21 mouse cellular contexts compared by ENCODE assay signal in genomic region chr11:20524435-20524834, GRCm38 (mm10). TPM values are rescaled to one million over a fixed set of nuclear protein-coding genes. Genes with fewer than 3 reads are reported as not detected.
DNase-seq lines count a peak whose midpoint lies in the region; ATAC-seq and TF ChIP-seq lines count a peak whose summit lies in the region.
"Had no signal": no experiment of that assay in that cellular context is flagged by ENCODE, and none has a peak within 500 bp of the region (broad histone marks: within the 10 kb centered on the region; RNA-seq: fewer than 3 reads in every experiment).

No protein-coding gene starts in this region.

- TF ChIP-seq CTCF in intestine, postnatal 0 days (IDR thresholded peaks at IDR 0.05; ENCODE audit: low read depth) = 0 out of 2 replicates have a peak, but pooled peaks have one; percentile 7

- no peak overlapping the region for H3K9ac ChIP-seq in intestine, embryonic 15.5 days
- no peak overlapping the region for H3K9ac ChIP-seq in intestine, embryonic 16.5 days (ENCODE audit: low read depth, low read length)
- H3K9ac ChIP-seq in intestine, postnatal 0 days (ENCODE audit: low read depth, low read length) = no peak overlapping the region
- no peak overlapping the region for H3K9ac ChIP-seq in forebrain, embryonic 14.5 days (ENCODE audit: low read length)

- no peak overlapping the region for H3K4me2 ChIP-seq in intestine, embryonic 15.5 days (replicated peaks)
- H3K4me2 ChIP-seq in intestine, embryonic 16.5 days (ENCODE audit: low read depth, low read length) = no peak overlapping the region
- H3K4me2 ChIP-seq in intestine, postnatal 0 days (replicated peaks; ENCODE audit: low read depth) = no peak overlapping the region
- H3K4me2 ChIP-seq in forebrain, embryonic 14.5 days (ENCODE audit: low read length) = no peak overlapping the region

- H3K27ac ChIP-seq in intestine, embryonic 15.5 days = no peak overlapping the region
- H3K27ac ChIP-seq in intestine, embryonic 16.5 days (ENCODE audit: low read length) = no peak overlapping the region
- no peak overlapping the region for H3K27ac ChIP-seq in intestine, postnatal 0 days (ENCODE audit: low read depth, low read length)
- no peak overlapping the region for H3K27ac ChIP-seq in forebrain, embryonic 14.5 days (ENCODE audit: low read depth, low read length)

- no peaks in the 10 kb centered on the region for H3K9me3 ChIP-seq in intestine, embryonic 15.5 days
- H3K9me3 ChIP-seq in intestine, embryonic 16.5 days (ENCODE audit: control insufficient read depth, low read length) = no peaks in the 10 kb centered on the region
- H3K9me3 ChIP-seq in intestine, postnatal 0 days (ENCODE audit: control insufficient read depth) = no peaks in the 10 kb centered on the region
- H3K9me3 ChIP-seq in forebrain, embryonic 14.5 days (replicated peaks; ENCODE audit: control insufficient read depth, low read length) = no peaks in the 10 kb centered on the region
- H3K9me3 ChIP-seq: G1E had no signal

- WGBS in intestine, embryonic 15.5 days = 97% methylated on average over 1 of the region's 1 CpGs
- 95% methylated on average over 1 of the region's 1 CpGs for WGBS in intestine, embryonic 16.5 days
- WGBS in intestine, postnatal 0 days = 67% methylated on average over 1 of the region's 1 CpGs
- 91% methylated on average over 1 of the region's 1 CpGs for WGBS in forebrain, embryonic 14.5 days

- peak; percentile 69; the same call in 1 of the 2 replicates for ATAC-seq in intestine, embryonic 15.5 days
- ATAC-seq in intestine, embryonic 16.5 days = peak; percentile 83
- peak; percentile 70 for ATAC-seq in intestine, postnatal 0 days
- no peak for ATAC-seq in forebrain, embryonic 14.5 days
- ATAC-seq: activated CD4-positive, CD25-positive, alpha-beta regulatory T cell, adult 4 months; CD4-positive, CD25-positive, alpha-beta regulatory T cell, adult 4 months; Patski had no signal

- H3K4me1 ChIP-seq in intestine, embryonic 15.5 days (replicated peaks) = no peaks in the 10 kb centered on the region
- no peaks in the 10 kb centered on the region for H3K4me1 ChIP-seq in intestine, embryonic 16.5 days (ENCODE audit: control insufficient read depth, insufficient read depth, low read length)
- H3K4me1 ChIP-seq in intestine, postnatal 0 days (replicated peaks; ENCODE audit: control insufficient read depth, insufficient read depth, low read length) = no peaks in the 10 kb centered on the region
- no peaks in the 10 kb centered on the region for H3K4me1 ChIP-seq in forebrain, embryonic 14.5 days (ENCODE audit: control insufficient read depth, insufficient read depth, low read length)

- H3K27me3 ChIP-seq in intestine, embryonic 15.5 days (replicated peaks) = no peaks in the 10 kb centered on the region
- no peaks in the 10 kb centered on the region for H3K27me3 ChIP-seq in intestine, embryonic 16.5 days (replicated peaks; ENCODE audit: control insufficient read depth, insufficient read depth, low read length)
- H3K27me3 ChIP-seq in intestine, postnatal 0 days (replicated peaks; ENCODE audit: control insufficient read depth, insufficient read depth, low read length) = no peaks in the 10 kb centered on the region
- H3K27me3 ChIP-seq in forebrain, embryonic 14.5 days (replicated peaks; ENCODE audit: control insufficient read depth, insufficient read depth, low read length) = no peaks in the 10 kb centered on the region
- H3K27me3 ChIP-seq: CH12.LX, Patski had no signal

- H3K36me3 ChIP-seq in intestine, embryonic 15.5 days = no peaks in the 10 kb centered on the region
- H3K36me3 ChIP-seq in intestine, embryonic 16.5 days (ENCODE audit: control insufficient read depth, insufficient read depth, low read length) = no peaks in the 10 kb centered on the region
- no peaks in the 10 kb centered on the region for H3K36me3 ChIP-seq in intestine, postnatal 0 days (ENCODE audit: control insufficient read depth, insufficient read depth)
- H3K36me3 ChIP-seq in forebrain, embryonic 14.5 days (ENCODE audit: control insufficient read depth, insufficient read depth, low read length) = no peaks in the 10 kb centered on the region
- H3K36me3 ChIP-seq: G1E had no signal

- no peak overlapping the region for H3K4me3 ChIP-seq in intestine, embryonic 15.5 days (replicated peaks)
- H3K4me3 ChIP-seq in intestine, embryonic 16.5 days (ENCODE audit: low read length) = no peak overlapping the region
- no peak overlapping the region for H3K4me3 ChIP-seq in intestine, postnatal 0 days (ENCODE audit: low read depth, low read length)
- H3K4me3 ChIP-seq in forebrain, embryonic 14.5 days (ENCODE audit: low read depth, low read length) = no peak overlapping the region

- no peak for DNase-seq in forebrain, embryonic 14.5 days (ENCODE audit: low spot score)
- DNase-seq in layer of hippocampus, adult 9-11 months = no peak
- no peak for DNase-seq in thymus, postnatal 25 days
- DNase-seq: adrenal gland, adult 2 months; adrenal gland, adult 8-10 months; adrenal gland, postnatal 10 days; adrenal gland, postnatal 14 days; adrenal gland, postnatal 25 days; adrenal gland, postnatal 36 days; B cell, adult 2 months; cerebellum, adult 11 months; cerebellum, adult 11-12 months; cerebellum, adult 18-20 months had no signal

RNA-seq across cellular contexts. Expression of gene Sertad2, which starts 18.6 kb away (rescaled TPM):
- 35.6 and 36.9 TPM in 2 replicates for polyA plus RNA-seq in intestine, embryonic 15.5 days (2015; fragmentation: Nextera tagmentation; extraction: Ambion mirVana)
- 41.3 and 43.2 TPM in 2 replicates for polyA plus RNA-seq in intestine, embryonic 16.5 days (2015; fragmentation: Nextera tagmentation; extraction: Ambion mirVana)
- 38.2 and 40.3 TPM in 2 replicates for polyA plus RNA-seq in intestine, postnatal 0 days (2015; fragmentation: Nextera tagmentation; extraction: Ambion mirVana)
- 23.2 and 28.3 TPM in 2 replicates for polyA plus RNA-seq in forebrain, embryonic 14.5 days (2014; fragmentation: Nextera tagmentation; extraction: Ambion mirVana)
